25 mouse cellular contexts compared by ENCODE assay signal in the genomic region with DNA sequence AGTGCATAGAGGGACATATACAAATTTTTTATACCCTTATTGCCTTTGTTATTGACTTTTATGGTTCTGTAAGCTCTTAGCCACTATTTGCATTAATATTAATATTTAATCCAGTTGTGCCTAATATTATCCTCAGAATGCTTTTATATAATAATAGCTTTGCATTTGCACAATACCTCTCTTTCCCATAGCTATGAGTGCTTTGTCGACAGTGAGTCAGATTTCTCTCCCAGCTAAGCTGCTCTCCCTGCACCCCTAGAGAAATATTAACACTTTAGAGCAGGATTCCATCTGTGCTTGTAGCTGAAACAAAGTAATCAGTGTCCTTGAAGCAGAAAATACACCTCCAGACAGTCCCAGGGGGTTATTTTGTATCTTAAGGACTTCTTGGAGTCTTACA.
"Had no signal": no experiment of that assay in that cellular context is flagged by ENCODE, and none has a peak within 500 bp of the region (broad histone marks: within the 10 kb centered on the region; RNA-seq: fewer than 3 reads in every experiment).

No protein-coding gene starts in this region.

- H3K9me3 ChIP-seq: heart, embryonic 10.5 days; heart, embryonic 12.5 days; hindbrain, embryonic 10.5 days; hindbrain, embryonic 12.5 days; intestine, embryonic 15.5 days; limb, embryonic 10.5 days; limb, embryonic 12.5 days; liver, embryonic 13.5 days had no signal

- H3K4me3 ChIP-seq: heart, embryonic 10.5 days; heart, embryonic 12.5 days; hindbrain, embryonic 10.5 days; hindbrain, embryonic 12.5 days; intestine, embryonic 15.5 days; layer of hippocampus, adult 2 months; left cerebral cortex, adult 2 months; limb, embryonic 10.5 days; limb, embryonic 12.5 days; liver, embryonic 13.5 days had no signal

- H3K9ac ChIP-seq: heart, embryonic 12.5 days; hindbrain, embryonic 12.5 days; hindbrain, embryonic 14.5 days; intestine, embryonic 15.5 days; limb, embryonic 12.5 days; liver, embryonic 13.5 days had no signal

- H3K36me3 ChIP-seq: heart, embryonic 10.5 days; heart, embryonic 12.5 days; hindbrain, embryonic 10.5 days; hindbrain, embryonic 12.5 days; intestine, embryonic 15.5 days; limb, embryonic 10.5 days; limb, embryonic 12.5 days; liver, embryonic 13.5 days had no signal

- DNase-seq: gastrocnemius, postnatal 14 days; heart, adult 18-20 months; heart, postnatal 10 days; heart, postnatal 4 days; kidney, adult 18-20 months; kidney, adult 8-10 months; kidney, postnatal 10 days; kidney, postnatal 25 days; kidney, postnatal 4 days; liver; liver, embryonic 13.5 days had no signal

- H3K4me2 ChIP-seq: heart, embryonic 12.5 days; hindbrain, embryonic 12.5 days; hindbrain, embryonic 14.5 days; intestine, embryonic 15.5 days; limb, embryonic 12.5 days; liver, embryonic 11.5 days; liver, embryonic 13.5 days had no signal

- ATAC-seq: hindbrain, embryonic 16.5 days; inflammation-experienced regulatory T-cells, adult 6 months; intestine, embryonic 15.5 days; intestine, postnatal 0 days had no signal

- H3K4me1 ChIP-seq: intestine, embryonic 15.5 days; limb, embryonic 10.5 days; liver, embryonic 13.5 days had no signal

- H3K27me3 ChIP-seq: heart, embryonic 12.5 days; hindbrain, embryonic 12.5 days; intestine, embryonic 15.5 days; limb, embryonic 12.5 days; liver, embryonic 13.5 days had no signal

- H3K27ac ChIP-seq: heart, embryonic 10.5 days; hindbrain, embryonic 10.5 days; hindbrain, embryonic 12.5 days; hindbrain, embryonic 14.5 days; intestine, embryonic 15.5 days; layer of hippocampus, adult 2 months; left cerebral cortex, adult 2 months; limb, embryonic 10.5 days; limb, embryonic 12.5 days; liver, embryonic 13.5 days had no signal
